Mouse (Mus musculus) myocyte (in vitro differentiated cells): ENCODE measurements at regions not wholly inside any gene's neighbourhood (a gene's known extent, or its start where the extent isn't known, plus 50 kb on each side); places are given as distances from the start of the nearest gene placed in this dataset.

Source experiments
- CEBPB ChIP-seq: IDR thresholded peaks from 2 replicates; pipeline ENCODE4 v1.6.1; 2011; ENCODE audit warnings: mild to moderate bottlenecking, moderate library complexity; ENCODE audit not compliant: poor library complexity, insufficient read depth, severe bottlenecking
- E2F4 ChIP-seq: IDR thresholded peaks from one replicate; pipeline ENCODE4 v1.6.1; 2011; ENCODE audit warnings: mild to moderate bottlenecking, control low read depth, moderate library complexity; ENCODE audit not compliant: insufficient read depth
- MAX ChIP-seq: IDR thresholded peaks from one replicate; pipeline ENCODE4 v1.6.1; 2011; ENCODE audit warnings: low read depth, mild to moderate bottlenecking, control low read depth
- MYOD1 ChIP-seq, 3 experiments: IDR thresholded peaks; one replicate each; pipeline ENCODE4 v1.6.1; 2011; ENCODE audit warnings: control low read depth in 2 of 3, low read depth in 2 of 3, mild to moderate bottlenecking in 2 of 3, moderate library complexity in 1 of 3; ENCODE audit not compliant: insufficient read length in 2 of 3, control insufficient read depth in 1 of 3
- MYOG ChIP-seq, 3 experiments: IDR thresholded peaks; one replicate each; pipeline ENCODE4 v1.6.1; 2011; ENCODE audit warnings: control low read depth in 2 of 3, low read depth in 2 of 3, mild to moderate bottlenecking in 2 of 3; ENCODE audit not compliant: insufficient read length in 2 of 3, control insufficient read depth in 1 of 3, insufficient read depth in 1 of 3
- POLR2A ChIP-seq: IDR thresholded peaks from one replicate; pipeline ENCODE4 v1.6.1; 2011; ENCODE audit warnings: low read depth, mild to moderate bottlenecking, control low read depth, moderate library complexity; ENCODE audit not compliant: insufficient read length
- POLR2AphosphoS2 ChIP-seq: IDR thresholded peaks from one replicate; pipeline ENCODE4 v1.6.1; 2011; ENCODE audit warnings: low read depth, control low read depth; ENCODE audit not compliant: insufficient read length
- REST ChIP-seq: IDR thresholded peaks from one replicate; pipeline ENCODE4 v1.6.1; 2011; ENCODE audit warnings: mild to moderate bottlenecking, control low read depth, moderate library complexity; ENCODE audit not compliant: insufficient read depth, insufficient read length
- SRF ChIP-seq: IDR thresholded peaks from one replicate; pipeline ENCODE4 v1.6.1; 2011; ENCODE audit warnings: low read depth; ENCODE audit not compliant: control insufficient read depth, insufficient read length
- TCF12 ChIP-seq: IDR thresholded peaks from one replicate; pipeline ENCODE4 v1.6.1; 2011; ENCODE audit warnings: mild to moderate bottlenecking, control low read depth; ENCODE audit not compliant: poor library complexity, insufficient read depth, severe bottlenecking
- USF1 ChIP-seq: IDR thresholded peaks from one replicate; pipeline ENCODE4 v1.6.1; 2011; ENCODE audit warnings: low read depth, mild to moderate bottlenecking, control low read depth, moderate library complexity

- no peak for TF ChIP-seq REST
- TF ChIP-seq MAX = no peak
- no peak for TF ChIP-seq CEBPB
- TF ChIP-seq MYOG (IDR thresholded peaks at IDR 0.05; ENCODE audit: control insufficient read depth in 1 of 3, insufficient read depth in 1 of 3, insufficient read length in 2 of 3, low read depth in 2 of 3) = no peak
- TF ChIP-seq TCF12 = no peak
- no peak for TF ChIP-seq POLR2A
- no peak for TF ChIP-seq MYOD1 (IDR thresholded peaks at IDR 0.05; ENCODE audit: control insufficient read depth in 1 of 3, insufficient read length in 2 of 3, low read depth in 2 of 3)
- TF ChIP-seq E2F4 = no peak
- no peak for TF ChIP-seq USF1
- no peak for TF ChIP-seq SRF
- no peak for TF ChIP-seq POLR2AphosphoS2
Measured at GRCm38 (mm10) chr16:77295574-77296355, 282.3 kb downstream of the Usp25 start.
